Mouse (Mus musculus) heart, postnatal 0 days (tissue): Measurements from ENCODE around the gene Cemip2.

ENCODE experiments used
- CTCF ChIP-seq: IDR thresholded peaks from 2 replicates; pipeline ENCODE4 v1.5.1; 2016; ENCODE audit warnings: antibody characterized with exemption, control low read depth, low read depth
- EP300 ChIP-seq: IDR thresholded peaks from 2 replicates; pipeline ENCODE4 v1.6.1; 2016; ENCODE audit warnings: antibody characterized with exemption, low read depth

DNA sequence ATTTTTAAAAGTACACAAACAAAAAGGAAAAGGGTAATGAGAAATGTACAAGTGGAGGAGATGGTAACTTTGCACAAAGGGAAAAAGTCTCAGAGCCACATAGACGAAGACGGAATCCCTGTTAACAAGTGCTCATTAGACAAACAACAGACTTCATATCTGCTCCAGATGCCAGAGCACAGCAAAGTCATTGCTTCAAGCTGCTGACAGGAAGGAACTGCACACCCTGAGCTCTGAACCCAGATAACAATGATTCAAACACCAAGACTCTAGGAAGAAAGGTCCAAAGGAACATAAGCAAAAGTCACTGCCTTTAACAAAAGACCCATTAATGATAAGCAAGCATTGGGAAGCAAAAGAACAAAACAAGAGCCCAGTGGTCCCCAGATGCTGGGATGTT, 112.6 kb downstream of the Cemip2 start:
- TF ChIP-seq CTCF (no peak), EP300 (no peak; the same call in 1 of the 2 replicates)
